Mouse (Mus musculus) G1E-ER4 (cell line): ENCODE measurements around the gene Foxn3. TPM values are rescaled to one million over a fixed set of nuclear protein-coding genes. Genes with fewer than 3 reads are reported as not detected.

Experiments used
- GATA1 ChIP-seq: IDR thresholded peaks from one replicate; pipeline ENCODE4 v1.8.0; 2012; ENCODE audit warnings: low read length, inconsistent platforms
- polyA plus RNA-seq: library from polyadenylated mRNA; stranded (reverse); fragments of >175 nt; gene quantifications from 2 replicates; pipeline ENCODE4 v1.2.3, GENCODE M21; 2012

Foxn3 gene
- polyA plus RNA-seq, 1 experiment, result 14.0 TPM

DNA sequence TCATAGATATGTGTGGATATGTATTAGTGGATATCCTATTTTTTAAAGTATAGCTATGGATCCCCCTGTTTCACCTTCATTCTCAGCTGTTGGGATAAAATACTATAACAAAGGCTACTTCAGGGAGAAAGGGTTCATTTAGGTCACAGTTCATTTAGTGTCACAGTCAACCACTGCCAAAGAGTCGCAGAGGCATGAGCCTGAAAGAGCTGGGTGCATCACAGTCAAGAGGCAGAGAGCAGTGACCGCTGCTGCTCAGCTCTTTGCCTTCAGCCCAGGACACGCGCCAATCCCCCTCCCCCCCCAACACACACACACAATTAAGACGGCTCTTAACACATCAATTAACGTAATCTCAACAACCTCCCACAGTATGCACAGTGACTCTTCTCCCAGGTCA is 131.8 kb downstream of the Foxn3 start:
- TF ChIP-seq GATA1, result no peak

DNA sequence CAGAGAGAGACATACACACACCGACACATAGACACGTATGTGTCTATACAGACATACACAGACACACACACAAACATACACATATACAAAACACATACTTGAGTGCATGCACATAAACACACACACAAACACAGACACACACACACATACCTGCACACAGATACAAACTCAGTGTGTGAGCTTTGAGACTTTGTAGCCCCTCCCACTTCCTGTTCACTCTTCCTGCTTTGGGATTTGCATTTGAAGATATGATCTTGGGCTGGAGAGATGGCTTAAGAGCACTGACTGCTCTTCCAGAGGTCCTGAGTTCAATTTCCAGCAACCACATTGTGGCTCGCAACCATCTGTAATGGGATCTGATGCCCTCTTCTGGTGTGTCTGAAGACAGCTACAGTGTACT is 132.4 kb downstream of the Foxn3 start:
- no peak for TF ChIP-seq GATA1

DNA sequence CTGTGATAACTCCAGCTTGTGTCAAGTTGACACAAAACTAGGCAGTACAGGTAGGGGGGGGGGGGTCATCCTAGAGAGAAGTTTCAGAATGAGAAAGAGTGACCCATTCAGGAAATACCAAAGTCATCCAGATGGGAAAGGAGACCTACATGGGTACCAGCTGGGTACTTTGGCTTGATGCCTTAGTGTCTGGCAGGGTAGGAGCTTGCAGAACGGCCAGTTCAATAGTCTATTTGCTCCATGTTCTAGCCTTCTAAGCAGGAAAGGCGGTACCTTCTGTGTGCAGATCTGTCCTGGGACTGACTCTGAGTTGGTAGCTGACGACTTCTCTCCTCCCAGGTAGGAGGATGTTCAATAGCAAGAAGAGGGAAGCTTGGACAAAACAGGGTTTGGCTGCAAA is 134.3 kb downstream of the Foxn3 start:
- TF ChIP-seq GATA1, result no peak

DNA sequence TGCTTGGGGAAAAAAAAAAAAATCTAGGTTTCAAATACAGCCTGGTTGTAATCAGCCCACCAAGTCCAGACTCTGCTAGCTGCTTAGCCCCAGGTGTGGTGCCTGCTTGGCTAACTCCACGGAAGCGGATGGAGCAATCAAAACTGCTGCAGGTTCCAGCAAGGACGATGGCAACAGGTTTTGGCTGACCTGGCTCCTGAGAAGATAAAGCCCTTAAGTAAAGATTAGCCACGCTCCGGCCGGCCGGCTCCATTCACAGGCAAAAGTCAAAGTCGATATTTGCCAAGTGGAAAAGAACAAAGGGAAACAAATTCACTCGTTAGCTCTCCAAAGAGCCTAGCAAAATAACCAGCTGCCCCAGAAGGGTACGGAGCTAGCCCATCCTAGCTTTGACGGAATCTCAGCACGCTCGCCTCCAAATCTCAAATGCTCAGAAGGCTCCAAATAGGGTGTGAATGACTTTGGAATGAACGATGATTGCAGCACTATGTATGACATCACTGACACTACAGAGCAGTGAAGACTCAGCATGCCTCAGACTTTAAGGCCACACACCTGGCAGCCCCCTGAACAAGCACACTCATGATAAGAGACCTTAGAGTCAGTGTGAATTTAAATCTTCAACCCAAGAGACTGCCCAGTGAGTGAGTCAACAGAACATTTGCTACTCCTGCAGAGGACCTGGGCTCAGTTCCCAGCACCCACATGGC is 137.0 kb downstream of the Foxn3 start:
- no peak for TF ChIP-seq GATA1

DNA sequence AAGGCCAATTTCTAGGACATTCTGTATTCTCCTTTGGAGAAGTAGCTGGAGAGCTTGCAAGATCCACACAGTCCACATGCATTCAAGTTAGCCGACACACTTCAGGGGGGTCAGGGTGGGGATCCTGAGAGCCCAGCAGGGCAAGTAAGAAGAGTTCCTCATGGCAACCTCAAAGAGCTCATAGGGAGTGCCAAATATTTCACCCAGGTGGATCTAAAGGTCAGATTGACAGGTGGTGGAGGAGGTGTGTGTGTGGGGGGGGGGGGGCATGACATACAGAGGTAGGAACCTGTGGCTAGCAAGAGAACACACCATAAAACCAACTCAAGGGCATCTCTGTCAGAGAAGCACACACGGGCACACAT is 144.0 kb downstream of the Foxn3 start:
- no peak for TF ChIP-seq GATA1

DNA sequence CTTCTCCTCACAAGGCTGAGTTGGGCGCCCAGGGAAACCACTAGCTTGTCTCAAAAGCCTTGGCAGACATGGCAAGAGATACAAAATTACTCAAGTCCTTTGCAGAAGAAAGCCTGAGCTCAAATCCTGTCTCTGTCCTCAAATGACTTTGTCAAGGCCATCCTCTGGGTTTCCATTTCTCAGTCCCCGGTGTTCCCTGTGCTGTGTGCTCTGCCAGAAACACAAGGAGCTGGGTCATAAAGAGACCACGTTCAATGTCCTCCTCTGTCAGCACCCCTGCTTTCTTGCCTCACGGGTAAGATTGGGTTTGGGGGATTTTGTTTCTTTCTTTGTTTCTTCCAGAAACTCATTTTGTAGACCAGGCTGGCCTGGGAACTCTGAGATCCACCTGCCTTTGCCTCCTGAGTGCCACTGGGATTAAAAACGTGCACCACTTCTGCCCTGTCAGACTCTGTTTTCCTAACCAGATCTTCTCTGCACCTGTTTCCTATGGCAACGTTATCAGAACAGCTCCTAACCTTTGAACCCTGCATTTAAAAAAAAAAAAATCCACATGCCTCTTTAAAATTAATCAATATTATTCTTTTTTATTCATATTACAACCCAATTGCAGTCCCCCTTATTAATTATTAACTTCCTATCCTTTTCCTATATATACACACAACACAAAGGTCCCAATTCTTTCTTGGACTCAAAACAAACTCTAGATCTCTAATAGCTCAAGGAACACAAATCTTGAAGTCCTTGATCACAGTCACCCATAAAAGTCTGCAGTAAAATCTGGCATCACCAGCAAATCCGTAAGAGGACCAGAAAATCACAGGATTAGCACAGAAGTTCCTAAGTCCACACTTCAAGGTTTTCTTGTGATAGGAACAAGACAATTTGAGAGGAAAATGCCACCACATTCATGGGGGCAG is 144.6 kb downstream of the Foxn3 start:
- no peak for TF ChIP-seq GATA1

DNA sequence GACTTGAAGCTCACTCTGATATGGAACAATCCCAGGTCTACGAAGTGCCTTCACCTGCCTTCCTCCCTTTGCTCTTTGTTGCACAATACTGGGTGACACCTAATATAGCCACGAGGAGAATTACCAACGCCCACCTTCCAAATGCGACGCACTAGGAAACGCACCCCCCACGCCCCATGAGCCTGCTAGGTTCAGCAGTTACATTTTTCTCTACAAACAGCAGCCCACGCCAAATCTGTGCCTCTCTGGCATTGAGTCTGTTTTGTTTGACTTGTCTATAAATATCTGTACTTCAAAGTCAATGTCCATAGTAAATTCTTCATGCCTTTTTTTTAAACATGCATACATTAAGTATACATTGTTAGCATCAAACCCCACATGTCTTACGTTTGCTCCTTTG is 145.5 kb downstream of the Foxn3 start:
- no peak for TF ChIP-seq GATA1

DNA sequence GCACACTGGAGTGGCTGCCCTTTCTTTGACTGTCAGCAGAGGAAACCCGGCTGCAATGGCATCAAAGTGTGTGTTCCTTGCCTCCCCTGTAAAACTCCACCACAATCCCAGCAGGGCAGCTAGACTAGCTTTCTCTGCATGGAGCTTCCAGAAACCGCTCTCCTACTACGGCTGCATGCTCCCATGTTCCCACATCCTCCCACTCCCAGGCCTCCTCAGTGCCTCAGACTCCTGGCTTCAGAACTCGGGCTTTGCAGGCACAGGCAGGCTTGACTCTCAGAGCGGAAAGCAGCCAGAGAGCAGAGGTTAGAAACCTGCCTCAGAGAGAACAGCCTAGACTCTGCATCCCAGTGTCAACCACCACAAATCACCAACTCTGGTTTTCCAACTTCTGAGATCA is 147.8 kb downstream of the Foxn3 start:
- TF ChIP-seq GATA1, result no peak

DNA sequence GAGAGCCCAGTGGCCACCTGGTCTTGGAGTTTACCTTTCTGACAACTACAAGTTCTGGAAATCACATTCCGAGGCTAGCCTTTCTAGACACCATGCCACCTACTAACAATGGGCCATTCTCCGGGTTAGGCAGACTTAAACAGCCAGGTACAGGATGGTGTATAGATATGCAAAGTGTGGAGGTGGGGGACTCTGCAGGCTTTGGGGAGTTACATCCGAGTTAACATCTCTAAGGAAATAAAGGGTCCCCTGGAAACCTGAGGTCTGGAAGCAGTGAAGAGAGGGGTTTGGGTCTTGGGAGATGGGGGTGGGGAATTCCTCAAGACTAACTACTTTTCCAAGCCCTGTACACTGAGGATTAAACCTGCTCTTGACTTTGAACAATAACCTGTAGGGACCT is 150.9 kb downstream of the Foxn3 start:
- TF ChIP-seq GATA1, result no peak

DNA sequence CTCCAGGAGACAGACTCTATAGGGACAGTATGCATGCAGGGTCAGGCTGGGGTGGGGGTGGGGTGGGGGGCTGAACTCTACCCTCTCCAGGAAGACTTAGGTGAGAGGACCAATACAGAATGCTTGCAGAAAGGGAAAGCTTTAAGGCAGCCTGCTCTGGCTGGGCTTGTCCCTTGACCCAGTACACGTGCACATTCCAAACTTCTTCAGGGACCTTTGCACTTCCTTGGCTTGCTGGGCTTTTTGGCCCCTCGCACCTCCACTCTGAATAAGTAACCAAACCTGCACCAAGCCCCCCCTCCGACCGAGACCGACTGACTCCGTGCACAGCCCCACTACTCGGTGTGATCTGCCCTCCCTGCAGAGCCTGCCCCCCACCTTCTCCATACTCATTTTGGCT is 151.3 kb downstream of the Foxn3 start:
- TF ChIP-seq GATA1, result no peak

DNA sequence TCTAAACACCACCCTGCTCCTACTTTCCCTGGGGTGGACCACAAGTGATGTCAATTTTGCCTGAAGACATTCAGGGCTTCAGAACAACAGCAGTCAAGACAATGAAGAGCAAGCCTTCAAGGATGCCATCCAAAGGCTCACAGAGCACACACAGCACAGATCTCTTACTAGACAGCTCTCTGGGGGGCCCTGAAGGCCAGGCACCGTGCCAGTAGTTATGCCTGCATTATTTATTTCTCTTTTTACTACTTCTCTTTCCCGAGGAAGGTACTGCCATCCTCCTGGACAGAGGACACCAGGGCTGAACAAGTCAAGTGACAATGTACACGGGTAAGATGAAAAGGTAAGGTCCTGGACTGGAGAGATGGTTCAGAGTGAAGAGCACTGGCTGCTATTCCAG is 154.7 kb downstream of the Foxn3 start:
- no peak for TF ChIP-seq GATA1

DNA sequence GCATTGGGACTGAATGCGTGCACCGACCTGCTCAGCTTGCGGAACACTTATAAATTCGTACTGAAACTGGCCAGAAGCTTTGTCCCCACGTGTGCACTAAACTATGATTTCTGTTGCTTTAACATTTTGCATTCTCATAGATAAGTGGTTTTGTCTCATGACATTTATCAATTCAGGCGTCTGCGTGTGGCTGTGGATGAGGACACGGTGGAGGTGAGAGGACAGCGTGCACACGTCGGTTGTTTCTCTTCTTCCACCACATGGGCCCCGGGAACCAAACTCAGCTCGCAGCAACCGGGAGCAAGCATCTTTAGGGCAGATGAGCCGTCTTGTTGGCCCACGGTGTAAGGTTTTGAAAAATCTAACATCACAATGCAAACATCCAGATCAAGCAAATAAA is 155.3 kb downstream of the Foxn3 start:
- TF ChIP-seq GATA1, result no peak

DNA sequence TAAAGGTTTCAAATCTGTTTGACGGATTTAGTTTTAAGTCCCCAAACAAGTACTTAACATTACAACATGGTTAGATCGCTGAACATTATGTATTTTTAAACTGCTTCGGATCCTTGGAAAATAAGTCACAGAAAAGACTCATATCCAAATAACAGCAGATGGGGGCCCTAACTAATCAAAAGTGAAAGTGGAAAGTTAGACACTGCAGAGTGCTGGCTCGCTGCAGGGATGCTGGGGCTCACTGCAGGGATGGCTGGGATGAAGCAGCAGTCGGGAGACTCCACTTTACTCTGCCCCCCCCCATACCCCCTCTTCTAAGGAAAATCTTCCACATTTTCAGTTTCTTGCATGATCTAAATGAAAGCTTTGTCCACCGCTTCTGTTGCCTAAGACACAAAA is 156.1 kb downstream of the Foxn3 start:
- no peak for TF ChIP-seq GATA1

DNA sequence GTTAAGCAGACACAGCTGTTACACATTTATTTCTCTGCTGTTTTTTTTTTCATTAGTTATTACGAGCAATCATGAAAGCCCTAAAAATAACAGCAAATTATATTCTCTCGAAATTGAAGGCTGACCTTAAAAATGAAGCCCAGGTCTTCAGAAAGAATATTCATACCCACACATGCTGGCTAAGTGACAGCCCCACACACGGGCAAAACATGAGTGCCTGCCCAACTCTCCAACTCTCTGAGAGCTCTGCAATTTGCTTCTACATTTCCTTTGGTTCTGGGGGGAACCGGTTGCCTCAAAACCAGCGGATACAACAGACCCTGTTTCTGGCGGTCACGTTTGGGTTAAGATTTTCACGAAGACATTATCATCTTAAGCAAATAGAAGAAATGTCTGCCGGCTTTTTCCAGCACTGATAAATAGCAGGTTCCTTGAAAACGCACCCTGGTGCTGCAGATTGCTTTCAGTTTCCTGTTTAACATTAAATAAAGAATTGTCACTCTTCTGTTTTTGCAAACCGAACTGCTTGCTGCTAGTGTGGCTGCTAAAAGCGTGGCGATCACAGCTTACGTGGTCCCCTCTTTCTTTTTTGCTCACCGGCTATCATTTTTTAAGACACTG is 156.6 kb downstream of the Foxn3 start:
- TF ChIP-seq GATA1, result no peak

DNA sequence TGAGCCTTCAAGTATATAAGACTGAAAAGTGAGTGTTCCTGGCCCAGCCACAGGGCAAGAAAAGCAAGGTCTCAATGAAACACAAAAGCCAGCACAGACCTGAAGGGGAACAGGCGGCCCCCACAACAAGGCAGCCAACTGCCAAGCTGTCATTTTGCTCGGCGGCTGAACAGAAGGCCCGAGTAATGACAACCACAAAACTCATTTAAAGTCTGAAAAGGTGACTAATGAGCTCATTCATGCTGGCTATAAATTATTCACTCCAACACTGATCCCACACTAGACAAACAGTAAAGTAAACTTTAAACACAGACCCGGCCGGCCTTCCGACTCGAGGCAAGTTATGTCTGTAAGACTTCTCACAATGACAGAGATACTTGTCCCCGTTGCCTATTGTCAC is 157.1 kb downstream of the Foxn3 start:
- no peak for TF ChIP-seq GATA1

DNA sequence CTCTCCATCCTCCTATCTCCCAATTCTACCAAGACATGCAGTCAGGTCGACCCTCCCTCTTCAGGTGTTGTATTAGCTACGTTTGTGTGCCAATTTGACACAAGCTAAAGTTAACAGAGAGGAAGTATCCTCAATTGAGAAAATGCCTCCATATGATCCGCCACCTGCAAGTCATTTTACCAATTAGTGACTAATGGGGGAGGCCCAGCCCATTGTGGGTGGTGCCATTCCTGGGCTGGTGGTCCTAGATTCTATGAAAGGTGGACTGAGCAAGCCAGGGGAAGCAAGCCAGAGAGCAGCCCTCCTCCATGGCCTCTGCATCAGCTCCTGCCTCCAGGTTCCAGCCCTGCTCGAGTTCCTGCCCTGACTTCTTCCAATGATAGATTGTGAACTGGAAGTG is 158.0 kb downstream of the Foxn3 start:
- no peak for TF ChIP-seq GATA1
